Mouse (Mus musculus): Measurements from ENCODE around the gene Hormad2. TPM values are rescaled to one million over a fixed set of nuclear protein-coding genes. Genes with fewer than 3 reads are reported as not detected.

The Hormad2 gene
- polyA plus RNA-seq, 1 experiment, result 15.3 TPM

- Histone ChIP-seq H3K27me3 (ENCODE audit: control insufficient read depth, insufficient read depth, low read length) (no peaks in the 10 kb centered on the region), H3K27ac (ENCODE audit: control insufficient read depth, insufficient read depth, low read depth, low read length) (no peak overlapping the region), H3K4me3 (ENCODE audit: control insufficient read depth, low read depth, low read length) (no peak overlapping the region), H3K36me3 (ENCODE audit: control insufficient read depth, insufficient read depth, low read length) (no peaks in the 10 kb centered on the region), H3K4me1 (ENCODE audit: control insufficient read depth, insufficient read depth, low read length) (peaks cover 7% of the 10 kb centered on the region)
- TF ChIP-seq CTCF (IDR thresholded peaks at IDR 0.05; ENCODE audit: control insufficient read depth, insufficient read depth, insufficient replicate concordance, low read depth, low read length), result no peak
- no peak for TF ChIP-seq POLR2A (IDR thresholded peaks at IDR 0.05; ENCODE audit: control insufficient read depth, low read depth, low read length)
These were observed 136.7 kb downstream of the Hormad2 start for GRCm38 (mm10) chr11:4304203-4304602.

GRCm38 (mm10) chr11:4303033-4303432 lies 137.9 kb downstream of the Hormad2 start:
- Histone ChIP-seq H3K4me3 (ENCODE audit: control insufficient read depth, low read depth, low read length) (no peak overlapping the region), H3K27me3 (ENCODE audit: control insufficient read depth, insufficient read depth, low read length) (no peaks in the 10 kb centered on the region), H3K36me3 (ENCODE audit: control insufficient read depth, insufficient read depth, low read length) (no peaks in the 10 kb centered on the region), H3K4me1 (ENCODE audit: control insufficient read depth, insufficient read depth, low read length) (peaks cover 6% of the 10 kb centered on the region), H3K27ac (ENCODE audit: control insufficient read depth, insufficient read depth, low read depth, low read length) (0 out of 2 replicates have a peak overlapping the region, but pooled peaks have one; percentile 26)
- no peak for TF ChIP-seq POLR2A (IDR thresholded peaks at IDR 0.05; ENCODE audit: control insufficient read depth, low read depth, low read length)
- no peak for TF ChIP-seq CTCF (IDR thresholded peaks at IDR 0.05; ENCODE audit: control insufficient read depth, insufficient read depth, insufficient replicate concordance, low read depth, low read length)

- peaks cover 6% of the 10 kb centered on the region for H3K4me1 ChIP-seq (ENCODE audit: control insufficient read depth, insufficient read depth, low read length)
- H3K36me3 ChIP-seq (ENCODE audit: control insufficient read depth, insufficient read depth, low read length), result no peaks in the 10 kb centered on the region
- H3K27ac ChIP-seq (ENCODE audit: control insufficient read depth, insufficient read depth, low read depth, low read length), result peak overlapping the region; percentile 24; the same call in 1 of the 2 replicates
- H3K27me3 ChIP-seq (ENCODE audit: control insufficient read depth, insufficient read depth, low read length), result no peaks in the 10 kb centered on the region
- no peak overlapping the region for H3K4me3 ChIP-seq (ENCODE audit: control insufficient read depth, low read depth, low read length)
- TF ChIP-seq POLR2A (IDR thresholded peaks at IDR 0.05; ENCODE audit: control insufficient read depth, low read depth, low read length), result no peak
- TF ChIP-seq CTCF (IDR thresholded peaks at IDR 0.05; ENCODE audit: control insufficient read depth, insufficient read depth, insufficient replicate concordance, low read depth, low read length), result no peak
These were observed 138.5 kb downstream of the Hormad2 start for GRCm38 (mm10) chr11:4302363-4302913.

- H3K4me3 ChIP-seq (ENCODE audit: control insufficient read depth, low read depth, low read length), result no peak overlapping the region
These were observed 140.2 kb downstream of the Hormad2 start for GRCm38 (mm10) chr11:4300683-4301082.

GRCm38 (mm10) chr11:4299735-4300474 lies 141.0 kb downstream of the Hormad2 start:
- no peak overlapping the region for H3K4me3 ChIP-seq (ENCODE audit: control insufficient read depth, low read depth, low read length)
- no peak overlapping the region for H3K27ac ChIP-seq (ENCODE audit: control insufficient read depth, insufficient read depth, low read depth, low read length)
- peaks cover 6% of the 10 kb centered on the region for H3K4me1 ChIP-seq (ENCODE audit: control insufficient read depth, insufficient read depth, low read length)
- H3K27me3 ChIP-seq (ENCODE audit: control insufficient read depth, insufficient read depth, low read length), result no peaks in the 10 kb centered on the region
- TF ChIP-seq POLR2A (IDR thresholded peaks at IDR 0.05; ENCODE audit: control insufficient read depth, low read depth, low read length), result no peak
- no peak for TF ChIP-seq CTCF (IDR thresholded peaks at IDR 0.05; ENCODE audit: control insufficient read depth, insufficient read depth, insufficient replicate concordance, low read depth, low read length)
- no peaks in the 10 kb centered on the region for H3K36me3 ChIP-seq (ENCODE audit: control insufficient read depth, insufficient read depth, low read length)

More at GRCm38 (mm10) chr11:4300683-4301082, 140.2 kb downstream of the Hormad2 start:
- TF ChIP-seq POLR2A (IDR thresholded peaks at IDR 0.05; ENCODE audit: control insufficient read depth, low read depth, low read length), result no peak
- TF ChIP-seq CTCF (IDR thresholded peaks at IDR 0.05; ENCODE audit: control insufficient read depth, insufficient read depth, insufficient replicate concordance, low read depth, low read length), result no peak
- no peaks in the 10 kb centered on the region for H3K36me3 ChIP-seq (ENCODE audit: control insufficient read depth, insufficient read depth, low read length)
- no peaks in the 10 kb centered on the region for H3K27me3 ChIP-seq (ENCODE audit: control insufficient read depth, insufficient read depth, low read length)
- peaks cover 6% of the 10 kb centered on the region for H3K4me1 ChIP-seq (ENCODE audit: control insufficient read depth, insufficient read depth, low read length)
- no peak overlapping the region for H3K27ac ChIP-seq (ENCODE audit: control insufficient read depth, insufficient read depth, low read depth, low read length)

GRCm38 (mm10) chr11:4299191-4299590 lies 141.7 kb downstream of the Hormad2 start:
- Histone ChIP-seq H3K36me3 (ENCODE audit: control insufficient read depth, insufficient read depth, low read length) (no peaks in the 10 kb centered on the region), H3K27ac (ENCODE audit: control insufficient read depth, insufficient read depth, low read depth, low read length) (no peak overlapping the region), H3K27me3 (ENCODE audit: control insufficient read depth, insufficient read depth, low read length) (no peaks in the 10 kb centered on the region), H3K4me3 (ENCODE audit: control insufficient read depth, low read depth, low read length) (no peak overlapping the region), H3K4me1 (ENCODE audit: control insufficient read depth, insufficient read depth, low read length) (peaks cover 6% of the 10 kb centered on the region)
- no peak for TF ChIP-seq CTCF (IDR thresholded peaks at IDR 0.05; ENCODE audit: control insufficient read depth, insufficient read depth, insufficient replicate concordance, low read depth, low read length)
- TF ChIP-seq POLR2A (IDR thresholded peaks at IDR 0.05; ENCODE audit: control insufficient read depth, low read depth, low read length), result no peak

GRCm38 (mm10) chr11:4298615-4299014 lies 142.3 kb downstream of the Hormad2 start:
- Histone ChIP-seq H3K36me3 (ENCODE audit: control insufficient read depth, insufficient read depth, low read length) (no peaks in the 10 kb centered on the region), H3K4me3 (ENCODE audit: control insufficient read depth, low read depth, low read length) (no peak overlapping the region), H3K27me3 (ENCODE audit: control insufficient read depth, insufficient read depth, low read length) (no peaks in the 10 kb centered on the region), H3K4me1 (ENCODE audit: control insufficient read depth, insufficient read depth, low read length) (peaks cover 6% of the 10 kb centered on the region), H3K27ac (ENCODE audit: control insufficient read depth, insufficient read depth, low read depth, low read length) (no peak overlapping the region)
- no peak for TF ChIP-seq POLR2A (IDR thresholded peaks at IDR 0.05; ENCODE audit: control insufficient read depth, low read depth, low read length)

Data from testis, adult 2 months (tissue).